Mouse (Mus musculus) 3T3-L1 (cell line): Measurements from ENCODE around the gene Nbr1.

Experiments
- DNase-seq: peaks from one replicate; pipeline ENCODE4 v3.0.0-alpha.2; 2015; ENCODE audit warnings: low read depth, low spot score

Nbr1 gene

DNA sequence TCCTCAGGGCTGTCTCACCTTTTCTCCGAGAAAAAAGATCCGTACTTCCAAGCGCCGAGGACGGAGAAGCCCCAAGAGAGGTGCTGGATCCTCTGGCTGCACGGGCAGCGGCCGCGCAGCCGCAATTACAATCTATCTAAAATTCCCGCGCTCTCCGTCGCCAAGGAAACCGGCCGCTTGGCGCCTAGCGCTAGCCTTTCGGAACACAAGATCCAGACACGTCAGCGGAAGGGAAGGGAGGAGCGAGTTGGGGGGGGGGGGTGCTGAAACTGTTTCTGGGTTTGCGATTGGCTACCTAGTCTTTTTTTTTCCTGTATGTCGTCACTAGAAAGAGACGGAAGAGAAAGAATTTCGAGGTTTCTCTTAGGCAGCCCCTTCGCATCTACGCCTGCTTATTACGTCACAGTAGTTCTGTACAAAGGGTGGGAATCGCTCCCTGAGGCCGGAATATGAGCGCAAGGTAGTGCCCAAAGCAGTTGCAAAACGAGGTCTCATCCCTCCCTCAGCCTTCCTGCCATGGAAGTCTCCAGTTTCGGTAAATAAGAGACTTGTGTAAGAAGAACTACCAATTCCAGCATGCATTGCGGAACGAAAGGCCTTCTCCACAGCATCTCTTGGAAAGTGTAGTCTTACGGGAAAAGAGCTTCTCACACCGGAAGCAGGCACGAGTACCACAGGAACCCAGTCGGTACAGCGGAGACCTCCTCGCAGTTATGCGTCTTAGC lies at the start of gene Nbr1, which contains the start of gene Brca1:
TSS of gene Nbr1 (plus strand) at position 399 of the 725 bp plus-strand sequence.
TSS of gene Brca1 (minus strand) at position 205 of the 725 bp plus-strand sequence.
- DNase-seq = peak; percentile 99

DNA sequence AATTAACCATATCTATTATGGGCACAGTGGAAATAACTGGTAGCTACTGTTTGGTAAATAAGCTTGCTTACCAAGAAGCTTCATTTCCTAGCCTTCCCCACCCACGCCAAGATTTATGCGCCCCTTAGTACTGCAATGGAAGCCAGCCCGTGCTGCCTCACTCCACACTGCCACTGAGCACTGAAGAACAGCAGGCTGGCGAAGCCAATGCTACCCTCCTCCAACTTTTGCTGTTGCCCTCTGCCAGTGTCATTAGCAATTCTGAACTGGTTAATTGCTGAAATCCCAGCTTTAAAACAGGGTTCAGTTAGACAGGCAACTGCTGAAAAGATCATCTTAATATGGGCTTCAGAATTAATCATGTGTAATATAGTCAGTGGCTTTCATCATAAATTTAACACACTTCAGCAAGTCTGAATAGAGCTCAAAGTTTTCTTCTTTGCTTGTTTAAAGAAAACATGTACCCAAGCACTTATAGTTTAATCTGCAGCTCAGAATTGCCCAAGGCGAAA lies 45.6 kb upstream of the Nbr1 start:
- DNase-seq = no peak

DNA sequence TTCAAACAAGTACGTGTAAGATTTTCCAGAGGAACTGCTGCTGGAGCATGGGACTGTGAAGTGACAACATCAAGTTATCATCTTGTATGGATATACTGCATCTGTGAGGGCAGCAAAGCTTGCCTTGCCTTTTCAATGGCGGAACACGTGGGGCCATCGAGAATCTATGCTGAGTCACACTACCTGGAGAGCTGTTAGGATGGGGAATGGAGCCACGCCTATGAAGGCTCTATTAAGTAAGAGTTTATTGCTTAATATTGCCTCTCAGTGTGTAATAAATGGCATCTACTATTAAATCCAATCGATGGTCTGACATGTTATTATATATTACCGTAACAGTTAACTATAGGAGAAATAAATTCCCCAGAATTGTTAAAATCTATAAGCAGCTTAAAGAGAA lies 44.9 kb upstream of the Nbr1 start:
- no peak for DNase-seq

DNA sequence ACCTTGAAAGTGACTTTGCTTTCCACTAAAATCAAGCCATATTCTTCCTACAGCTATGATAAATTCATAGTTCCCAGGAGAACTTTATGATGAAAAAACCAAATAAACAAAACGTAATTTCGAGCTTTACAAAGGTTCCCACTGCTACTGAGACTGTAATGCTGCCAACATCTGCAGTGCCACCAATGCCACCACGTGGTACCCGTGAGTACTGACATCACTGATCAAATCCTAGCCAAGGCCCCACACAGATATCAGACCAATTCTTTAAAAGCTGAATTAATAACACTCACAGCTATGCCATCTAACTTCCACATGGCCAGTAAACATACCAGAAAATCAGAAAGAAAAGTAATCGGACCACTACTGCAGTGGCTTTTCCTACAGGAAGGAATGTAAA lies 33.0 kb upstream of the Nbr1 start:
- DNase-seq = no peak

DNA sequence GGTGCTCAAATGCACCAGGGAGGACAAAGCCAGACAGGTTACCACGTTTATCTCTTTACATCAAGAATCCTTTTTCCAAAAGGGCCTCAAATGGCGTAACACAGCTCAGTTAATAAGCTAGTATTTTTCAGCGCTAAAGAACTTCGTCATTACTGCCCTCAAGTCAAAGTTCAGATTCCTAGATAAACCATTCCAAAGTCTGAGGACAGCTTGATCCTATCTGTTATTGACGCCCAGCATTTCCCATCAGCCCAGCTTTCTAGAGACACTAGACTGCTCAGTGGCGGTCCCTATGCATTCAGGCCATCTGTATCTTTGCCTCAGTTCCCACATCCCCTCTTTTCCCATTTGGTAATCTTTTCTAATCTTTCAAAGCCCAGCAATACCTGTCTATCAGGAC lies 32.6 kb upstream of the Nbr1 start:
- no peak for DNase-seq

DNA sequence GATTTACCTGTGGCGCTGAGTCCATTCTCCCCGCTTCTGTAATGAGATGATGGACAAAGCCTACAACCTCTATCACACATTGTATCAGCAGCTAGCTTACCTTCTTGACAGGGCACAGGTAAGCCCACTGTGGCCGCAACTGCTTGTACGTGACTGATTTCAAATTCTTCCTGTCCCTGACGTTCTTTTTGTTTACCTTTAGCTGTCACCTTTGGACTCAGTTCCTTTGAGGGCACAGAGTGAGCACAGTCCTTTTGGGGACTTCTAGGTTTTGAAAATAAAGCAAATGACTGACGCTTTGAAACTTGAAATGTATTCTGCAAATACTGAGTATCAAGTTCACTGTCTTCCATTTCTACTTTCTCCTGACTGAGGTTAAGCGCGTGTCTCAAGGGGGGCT lies 27.5 kb upstream of the Nbr1 start:
- DNase-seq = no peak

DNA sequence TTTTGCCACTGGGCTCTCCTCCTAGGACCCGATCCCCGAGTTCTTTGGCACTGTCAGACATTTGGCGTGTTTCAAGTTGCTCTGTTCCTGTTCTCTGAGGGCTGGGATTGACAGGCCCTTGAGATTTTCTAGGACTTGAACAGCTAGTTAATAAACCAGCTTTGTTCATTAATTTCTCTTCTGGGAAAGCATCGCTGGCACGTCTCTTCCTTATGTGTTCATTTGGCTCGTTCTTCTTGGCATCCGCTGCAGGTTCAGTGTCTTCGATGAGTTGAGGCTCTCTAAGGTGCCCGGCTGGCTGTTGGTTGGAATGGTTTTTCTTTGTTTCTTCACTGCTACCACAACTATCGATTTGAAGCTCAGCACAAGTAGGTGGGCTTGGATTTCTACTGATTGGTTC lies 26.9 kb upstream of the Nbr1 start:
- DNase-seq = no peak

DNA sequence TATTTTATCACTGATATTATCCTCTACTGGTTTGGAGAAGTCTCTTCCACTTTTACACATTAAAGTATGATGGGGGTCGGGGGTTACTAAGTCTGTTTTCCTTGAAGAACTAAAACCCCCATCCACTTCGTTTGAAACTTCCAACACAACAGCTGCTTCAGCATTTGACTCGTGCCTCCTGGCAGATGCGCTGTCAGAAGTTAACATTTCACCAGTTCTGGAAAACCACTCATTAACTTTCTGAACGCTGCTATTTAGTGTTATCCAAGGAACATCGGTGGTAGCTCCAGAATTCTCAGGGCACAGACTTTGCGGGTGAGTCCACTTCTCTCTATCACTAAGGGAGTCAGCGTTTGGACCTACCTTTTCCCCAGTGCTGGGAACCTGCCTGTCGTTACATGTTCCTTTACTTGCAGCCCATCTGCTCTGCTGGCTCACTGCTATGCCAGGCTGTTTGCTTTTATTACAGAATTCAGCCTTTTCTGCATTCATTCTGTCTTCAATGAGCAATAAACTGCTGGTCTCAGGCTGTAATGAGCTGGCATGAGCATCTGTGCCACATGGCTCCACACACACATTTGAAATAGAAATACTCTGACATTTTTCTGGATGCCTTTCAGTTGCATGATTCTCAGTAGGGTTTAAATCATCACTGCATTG lies 25.9 kb upstream of the Nbr1 start:
- DNase-seq = no peak

DNA sequence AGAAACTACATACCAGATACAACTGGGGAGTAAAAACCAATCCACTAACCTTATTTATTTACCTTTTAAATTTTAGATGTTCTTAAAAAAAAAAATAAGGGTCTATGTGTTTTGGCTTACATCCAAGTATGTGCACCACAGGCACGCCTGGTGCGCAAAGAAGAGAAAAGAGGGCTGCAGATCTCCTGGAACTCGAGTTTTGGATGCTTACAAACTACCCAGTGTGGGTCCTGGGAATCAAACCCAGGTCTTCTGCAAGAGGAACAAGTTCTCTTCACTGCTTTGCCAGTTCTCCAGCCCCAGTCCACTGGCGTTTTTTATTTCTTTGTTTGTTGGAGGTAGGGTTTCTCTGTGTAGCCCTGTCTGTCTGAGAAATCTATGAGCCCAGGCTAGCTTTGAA lies 25.3 kb upstream of the Nbr1 start:
- no peak for DNase-seq

DNA sequence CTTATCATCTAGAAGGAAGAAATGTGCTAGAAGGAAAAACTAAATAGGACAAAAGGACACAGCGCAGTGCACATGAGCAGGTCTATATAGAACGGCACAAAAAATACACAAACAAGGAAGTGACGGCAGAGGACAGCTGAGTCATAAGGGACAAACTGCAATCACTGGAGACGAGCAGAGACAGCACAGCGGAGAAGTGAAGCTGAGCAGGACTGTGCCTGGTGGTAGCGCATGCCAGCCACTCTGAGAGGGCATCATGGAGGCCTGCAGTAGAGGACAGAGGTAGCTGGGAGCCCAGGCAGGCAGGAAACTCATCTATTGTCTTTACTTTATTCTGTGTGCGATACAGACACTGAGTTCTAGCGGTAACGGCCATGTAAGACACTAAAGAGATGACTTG lies 8.4 kb upstream of the Nbr1 start:
- DNase-seq = no peak

DNA sequence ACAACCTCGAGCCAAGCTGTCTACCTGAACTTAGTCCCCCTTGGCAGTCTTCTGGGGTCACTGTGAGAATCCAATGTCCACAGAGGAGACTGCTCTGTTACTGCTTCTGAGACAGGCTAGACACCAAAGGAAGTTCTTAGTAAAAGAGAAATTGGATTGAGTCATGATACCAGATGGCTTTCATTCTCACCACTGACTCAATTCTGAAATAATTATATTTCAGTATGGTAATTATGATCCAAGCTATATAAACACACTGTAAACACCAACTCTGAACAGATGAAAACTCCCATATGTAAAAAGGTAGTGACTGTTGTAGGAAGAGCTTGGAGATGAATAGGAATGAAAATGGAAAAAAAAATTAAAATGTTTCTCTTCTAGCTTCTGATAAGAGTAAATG lies 7.8 kb upstream of the Nbr1 start:
- DNase-seq = no peak

DNA sequence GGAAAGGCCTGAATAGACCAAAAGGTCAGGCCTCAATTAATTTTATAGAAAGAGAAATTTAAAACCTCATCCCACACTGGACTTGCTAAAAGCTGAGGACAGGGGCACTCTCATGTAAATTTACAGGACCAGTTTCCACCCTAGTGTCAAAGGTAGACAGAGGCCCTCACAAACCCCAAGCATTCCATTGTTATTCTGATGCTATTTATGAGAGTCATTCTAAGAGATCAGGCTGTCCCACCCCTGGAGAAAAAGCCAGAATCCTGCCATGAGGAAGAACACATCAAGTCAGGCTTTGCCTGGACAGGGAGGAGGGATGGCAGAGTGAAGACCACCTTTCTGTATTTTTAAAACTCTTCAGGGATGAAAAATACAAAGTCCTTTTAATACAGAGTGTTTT lies 3.4 kb upstream of the Nbr1 start:
- no peak for DNase-seq

DNA sequence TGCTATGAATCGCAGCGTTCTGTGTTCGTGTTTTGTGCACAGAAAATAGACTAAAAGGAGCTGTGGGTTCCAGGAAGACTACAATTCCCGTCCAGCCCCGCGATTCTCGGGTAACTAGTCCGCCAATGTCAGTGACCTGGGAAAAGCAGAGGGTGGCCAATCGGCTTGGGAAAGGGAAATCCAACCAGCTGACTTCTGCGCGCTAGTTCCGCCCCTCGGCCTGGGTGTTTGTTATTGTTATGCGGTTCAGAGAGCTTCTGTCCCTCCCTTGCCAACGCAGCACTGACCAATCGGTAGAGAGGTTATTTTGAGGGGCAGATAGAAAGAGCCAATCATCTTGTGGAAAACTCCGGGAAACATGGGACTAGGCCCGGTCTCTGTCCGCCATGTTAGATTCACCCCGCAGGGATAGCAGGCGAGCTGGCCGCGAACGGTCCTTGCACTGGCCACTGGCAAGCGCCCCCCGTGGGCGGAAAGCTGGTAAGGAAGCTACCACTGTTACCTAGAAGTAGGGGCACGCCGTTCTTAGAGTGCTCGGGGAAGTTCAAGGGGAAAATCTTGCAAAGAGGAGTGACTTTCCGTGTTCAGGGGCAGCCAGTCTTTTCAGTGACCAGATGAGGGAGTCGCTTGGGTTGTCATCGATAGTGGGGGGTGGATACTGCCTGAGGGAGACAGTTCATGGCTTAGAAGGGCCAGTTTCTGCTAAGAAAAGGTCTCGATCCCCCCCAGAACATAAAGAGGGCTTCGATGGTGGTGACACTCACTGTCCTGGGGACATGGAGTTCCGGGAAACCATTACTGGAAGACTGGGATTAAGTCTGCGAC lies 739 bp downstream of the Nbr1 start:
- peak; percentile 100 for DNase-seq

DNA sequence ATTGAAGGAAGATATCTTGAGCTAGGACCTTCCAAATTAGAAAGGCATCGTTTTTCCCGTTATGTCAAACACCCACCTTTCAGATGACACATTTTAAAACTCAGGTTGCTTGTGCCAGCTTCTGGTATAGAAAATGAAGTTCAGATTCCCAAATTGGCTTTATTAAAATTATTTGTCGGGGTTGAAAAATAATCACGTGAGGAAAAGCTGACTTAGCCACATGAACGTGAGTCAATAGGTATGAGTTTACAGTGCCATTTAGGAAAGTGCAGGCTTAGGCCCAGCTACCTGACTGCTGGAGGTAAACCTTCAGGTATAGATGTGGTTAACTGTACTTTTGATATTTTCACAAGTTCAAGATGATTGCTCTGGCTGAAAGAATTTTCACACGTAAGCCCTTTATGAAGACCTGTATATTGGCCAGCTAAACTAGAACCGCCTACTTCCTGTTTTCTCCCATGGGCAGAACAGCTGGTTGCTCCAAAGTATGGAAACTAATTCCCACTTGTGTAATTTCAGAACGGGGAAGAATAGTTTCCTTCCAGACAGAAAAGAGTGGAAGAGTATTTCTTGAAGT lies 1.5 kb downstream of the Nbr1 start:
- peak; percentile 75 for DNase-seq

DNA sequence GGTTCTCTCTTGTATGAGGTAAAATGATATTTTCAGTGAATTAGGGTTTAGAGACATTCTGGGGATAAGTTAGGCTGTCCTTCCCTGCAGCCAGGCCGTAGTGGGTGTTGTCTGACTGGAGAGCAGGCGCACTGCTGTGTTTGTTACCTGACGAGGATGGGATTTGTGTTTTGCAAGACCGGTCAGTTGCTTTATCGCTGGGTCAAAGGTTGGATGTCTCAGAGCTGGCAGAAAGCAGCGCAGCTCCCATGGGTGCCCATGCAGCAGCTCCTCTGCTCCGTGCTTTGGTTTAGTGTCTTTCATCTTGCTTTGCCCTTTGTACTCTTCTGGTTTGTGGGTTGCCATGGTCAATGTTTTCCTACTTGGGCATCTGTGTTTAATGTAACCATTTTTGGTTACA lies 4.6 kb downstream of the Nbr1 start:
- no peak for DNase-seq

DNA sequence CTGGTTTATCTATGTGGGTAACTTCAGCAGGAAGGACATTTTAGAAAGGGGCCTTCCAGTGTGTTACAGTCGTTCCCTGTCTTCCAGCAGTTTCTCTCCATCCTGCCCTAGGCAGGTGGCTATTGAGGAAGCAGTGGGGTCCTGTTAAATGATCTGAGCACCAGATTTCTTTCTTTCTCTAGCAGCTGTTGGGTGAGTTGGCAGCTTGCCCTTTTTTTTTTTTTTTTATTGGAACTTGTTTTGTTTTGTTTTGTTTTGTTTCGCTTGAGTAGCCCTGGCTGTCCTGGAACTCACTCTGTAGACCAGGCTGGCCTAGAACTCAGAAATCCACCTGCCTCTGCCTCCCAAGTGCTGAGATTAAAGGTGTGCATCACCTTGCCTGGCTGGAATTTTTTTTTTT lies 5.0 kb downstream of the Nbr1 start:
- DNase-seq = no peak

DNA sequence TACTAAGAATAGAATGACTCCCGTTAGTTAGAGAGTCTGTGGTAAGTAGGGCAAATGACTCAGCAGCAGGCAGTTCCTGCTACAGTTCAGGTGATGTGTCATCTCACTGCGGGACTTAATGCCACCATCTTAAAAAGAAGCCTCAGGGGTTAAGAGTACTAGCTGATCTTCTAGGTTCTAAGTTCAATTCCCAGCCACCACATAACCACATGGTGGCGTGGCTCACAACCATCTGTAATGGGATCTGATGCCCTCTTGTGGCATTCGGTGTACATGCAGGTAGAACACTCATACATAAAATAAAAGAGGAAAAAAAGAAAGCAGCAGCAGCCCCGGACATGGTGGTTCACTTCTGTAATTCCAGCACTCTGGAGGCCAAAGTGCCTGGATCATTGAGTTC lies 10.4 kb downstream of the Nbr1 start:
- DNase-seq = peak; percentile 92

DNA sequence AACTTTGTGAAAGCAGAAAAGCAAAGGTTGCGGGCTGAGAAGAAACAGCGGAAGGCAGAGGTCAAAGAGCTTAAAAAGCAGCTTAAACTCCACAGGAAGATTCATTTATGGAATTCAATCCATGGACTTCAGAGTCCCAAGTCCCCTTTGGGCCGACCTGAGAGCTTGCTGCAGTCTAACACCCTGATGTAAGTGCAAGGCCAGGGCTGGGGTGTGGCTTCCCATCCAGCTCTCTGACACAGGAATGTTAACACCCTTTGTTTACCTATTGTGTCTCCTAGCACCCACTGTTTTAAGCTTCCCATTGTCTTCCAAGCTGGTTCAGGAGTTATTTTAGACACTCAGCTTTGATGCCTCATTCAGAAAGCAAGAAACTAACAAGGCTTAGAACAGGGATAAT lies 16.5 kb downstream of the Nbr1 start:
- no peak for DNase-seq

DNA sequence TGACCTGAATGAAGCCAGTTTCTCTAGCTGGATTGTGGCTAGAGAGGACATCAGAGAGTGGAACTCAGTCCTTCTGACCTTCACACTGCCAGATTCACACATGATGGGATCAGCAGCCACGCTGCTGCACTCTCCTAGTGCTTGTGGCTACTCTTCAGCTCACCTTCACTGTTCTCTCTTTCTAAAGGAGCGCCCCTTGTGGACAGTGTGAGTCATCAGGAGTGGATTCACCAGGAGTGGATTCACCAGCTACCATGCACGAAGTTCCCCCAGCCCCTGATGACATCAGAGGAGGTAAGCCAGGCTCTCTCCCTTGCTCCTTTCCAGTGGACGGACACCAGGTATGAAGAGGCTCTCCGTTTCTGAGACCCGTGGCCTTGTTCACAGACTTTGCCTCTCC lies 24.2 kb downstream of the Nbr1 start:
- peak; percentile 13 for DNase-seq

DNA sequence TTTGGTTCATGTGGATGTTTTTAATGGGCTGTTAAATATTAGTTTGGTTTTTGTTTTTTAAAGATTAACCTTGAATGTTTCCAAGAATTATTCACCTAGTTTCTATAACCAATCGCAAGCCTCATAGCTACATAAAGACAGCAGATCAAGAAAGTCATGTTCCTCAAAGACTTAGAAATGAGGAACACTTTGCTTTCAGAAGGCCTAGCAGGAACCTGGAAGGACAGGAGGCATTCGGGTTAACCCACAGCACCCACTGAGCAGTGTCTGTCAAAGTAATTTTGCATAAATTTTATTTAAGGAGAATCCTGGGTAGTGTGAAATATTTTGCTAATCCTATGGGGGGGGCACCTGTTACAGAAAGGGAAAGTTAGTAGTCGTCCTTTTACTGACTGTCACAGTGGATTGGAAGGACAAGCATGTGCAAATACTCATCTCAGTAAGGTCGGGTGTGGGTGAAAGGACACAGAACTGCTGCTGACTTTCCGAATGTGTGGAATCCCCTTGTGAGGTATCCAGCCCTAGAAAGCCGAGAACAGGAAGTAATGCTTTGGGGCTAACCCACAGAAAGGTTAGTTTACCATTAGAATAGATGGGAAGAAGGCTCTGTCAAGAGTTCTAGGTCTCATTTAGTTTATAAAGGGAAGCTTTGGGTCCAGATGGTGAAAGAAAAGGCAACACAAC lies 29.3 kb downstream of the Nbr1 start:
- no peak for DNase-seq
